Mouse (Mus musculus) stomach, embryonic 16.5 days (tissue): Measurements from ENCODE around the gene Atp6v1e1. TPM values are rescaled to one million over a fixed set of nuclear protein-coding genes. Genes with fewer than 3 reads are reported as not detected.
"Not testable (repeated sequence)": the region's sequence is repeated elsewhere in the genome, so short reads cannot be mapped to it uniquely, and the experiment has no call there.

ENCODE experiments used
- ATAC-seq: fragments of 200-750 bp; cut with Nextera tagmentation; 2 replicates; pipeline ENCODE4 v1.8.0; 2017; ENCODE audit warnings: moderate number of reproducible peaks, moderate TSS enrichment; ENCODE audit not compliant: insufficient read depth, low FRiP score
- H3K27ac ChIP-seq: fragments of 300-500 bp; sonication (generic); 2 replicates; pipeline ENCODE4 v1.5.1; 2014; ENCODE audit warnings: low read length
- H3K27me3 ChIP-seq: fragments of 300-500 bp; sonication (generic); 2 replicates; pipeline ENCODE4 v1.6.1; 2014; ENCODE audit warnings: low read length, control low read depth, mixed read lengths; ENCODE audit not compliant: control insufficient read depth, insufficient read depth
- H3K36me3 ChIP-seq: fragments of 300-500 bp; sonication (generic); 2 replicates; pipeline ENCODE4 v1.6.1; 2014; ENCODE audit warnings: low read length; ENCODE audit not compliant: control insufficient read depth, insufficient read depth
- H3K4me1 ChIP-seq: fragments of 300-500 bp; sonication (generic); 2 replicates; pipeline ENCODE4 v1.6.1; 2014; ENCODE audit warnings: low read length, control low read depth, mixed read lengths; ENCODE audit not compliant: control insufficient read depth, insufficient read depth
- H3K4me2 ChIP-seq: fragments of 300-500 bp; sonication (generic); 2 replicates; pipeline ENCODE4 v1.6.1; 2014; ENCODE audit warnings: low read depth, low read length, mixed read lengths
- H3K4me3 ChIP-seq: fragments of 300-500 bp; sonication (generic); replicated peaks from 2 replicates; pipeline ENCODE4 v1.5.1; 2014; ENCODE audit warnings: mild to moderate bottlenecking, low read length
- H3K9ac ChIP-seq: fragments of 300-500 bp; sonication (generic); 2 replicates; pipeline ENCODE4 v1.6.1; 2014; ENCODE audit warnings: low read length
- H3K9me3 ChIP-seq: fragments of 300-500 bp; sonication (generic); replicated peaks from 2 replicates; pipeline ENCODE4 v1.6.1; 2016; ENCODE audit warnings: low read length, control low read depth; ENCODE audit not compliant: control insufficient read depth
- WGBS: fragments of 180-500 bp; shearing (Covaris S2); extraction: QIAGEN DNeasy Blood & Tissue Kit; methylation state at CpG from one replicate; pipeline ENCODE4 v1.1.7; 2014; 5-methylcytosine and 5-hydroxymethylcytosine counted together
- polyA plus RNA-seq: library from polyadenylated mRNA; unstranded; fragments of >200 nt; fragmentation: Nextera tagmentation; extraction: Ambion mirVana; gene quantifications from 2 replicates; pipeline ENCODE4 v1.2.1, GENCODE M21; 2015

Atp6v1e1 gene
- polyA plus RNA-seq = 163 and 173 TPM in 2 replicates

GRCm38 (mm10) chr6:120822307-120822928 lies at the start of gene Atp6v1e1:
Gene Atp6v1e1 (minus strand): TSS chr6:120822793.
- Histone ChIP-seq H3K4me3 (peak within 1 kb of the TSS; percentile 99), H3K4me2 (peak within 1 kb of the TSS; percentile 70), H3K4me1 (peaks cover 6% of the 10 kb centered on the region), H3K27ac (peak within 1 kb of the TSS; percentile 95), H3K27me3 (no peaks in the 10 kb centered on the region), H3K9me3 (no peaks in the 10 kb centered on the region), H3K9ac (peak within 1 kb of the TSS; percentile 90), H3K36me3 (peaks cover 13% of the 10 kb centered on the region)
- under 1% methylated on average over 41 of the region's 41 CpGs for WGBS
- ATAC-seq = peak; percentile 97

DNA sequence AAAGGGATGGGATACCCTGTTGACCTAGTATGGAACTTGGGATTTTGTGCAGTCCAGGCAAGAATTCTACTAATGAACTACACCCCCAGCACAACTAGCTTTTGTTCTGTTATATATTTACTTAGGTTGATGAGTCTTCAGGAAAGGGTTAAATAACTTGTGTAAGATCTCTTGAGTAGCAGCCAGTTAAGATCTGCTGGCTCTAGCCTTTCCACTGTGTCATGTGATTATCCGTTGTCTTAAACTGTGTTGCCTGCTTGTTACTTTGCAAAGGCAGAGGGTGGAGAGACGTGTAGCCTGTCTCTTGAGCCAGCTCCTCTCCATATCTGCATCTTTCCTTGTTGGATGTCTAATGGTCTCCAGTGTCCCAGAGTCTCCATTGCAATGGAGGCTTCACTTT lies 48.7 kb upstream of the Atp6v1e1 start:
- H3K9me3 ChIP-seq = no peaks in the 10 kb centered on the region
- H3K27ac ChIP-seq = no peak overlapping the region
- no peak overlapping the region for H3K9ac ChIP-seq
- WGBS = 64% methylated on average over 2 of the region's 2 CpGs
- H3K4me3 ChIP-seq = no peak overlapping the region
- no peak overlapping the region for H3K4me2 ChIP-seq
- no peaks in the 10 kb centered on the region; the same call in 1 of the 2 replicates for H3K36me3 ChIP-seq
- no peak for ATAC-seq
- H3K27me3 ChIP-seq = no peaks in the 10 kb centered on the region
- H3K4me1 ChIP-seq = no peaks in the 10 kb centered on the region

DNA sequence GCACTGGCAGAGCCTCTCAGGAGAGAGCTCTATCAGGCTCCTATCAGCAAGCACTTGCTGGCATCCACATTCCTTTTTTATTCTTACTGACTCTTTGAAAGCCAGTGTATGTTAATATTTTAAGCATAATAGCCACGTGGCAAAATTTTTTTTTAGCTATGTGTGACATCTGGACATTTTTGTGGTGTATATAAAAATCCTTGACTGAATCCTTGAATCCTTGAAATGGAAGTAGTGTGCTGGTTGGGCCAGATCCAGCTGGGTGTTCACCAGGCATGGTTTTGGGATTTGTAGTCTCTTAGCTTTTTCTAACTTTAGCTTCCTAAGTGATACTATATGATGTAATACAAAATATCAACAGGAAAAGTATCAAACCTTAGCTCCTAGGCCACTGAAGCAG lies 46.2 kb upstream of the Atp6v1e1 start:
- H3K27ac ChIP-seq = no peak overlapping the region
- H3K4me1 ChIP-seq = no peaks in the 10 kb centered on the region
- H3K9ac ChIP-seq = no peak overlapping the region
- no peaks in the 10 kb centered on the region for H3K27me3 ChIP-seq
- H3K4me3 ChIP-seq = no peak overlapping the region
- no peak for ATAC-seq
- 69% methylated on average over 1 of the region's 1 CpGs for WGBS
- no peak overlapping the region for H3K4me2 ChIP-seq
- H3K9me3 ChIP-seq = no peaks in the 10 kb centered on the region
- H3K36me3 ChIP-seq = no peaks in the 10 kb centered on the region

GRCm38 (mm10) chr6:120866051-120866814 lies 43.6 kb upstream of the Atp6v1e1 start:
- Histone ChIP-seq H3K9me3 (no peaks in the 10 kb centered on the region), H3K36me3 (no peaks in the 10 kb centered on the region), H3K27ac (no peak overlapping the region), H3K4me2 (no peak overlapping the region), H3K4me1 (no peaks in the 10 kb centered on the region), H3K4me3 (no peak overlapping the region), H3K9ac (no peak overlapping the region), H3K27me3 (no peaks in the 10 kb centered on the region)
- 74% methylated on average over 9 of the region's 9 CpGs for WGBS
- no peak for ATAC-seq

- Histone ChIP-seq H3K4me2 (no peak overlapping the region), H3K36me3 (0 out of 2 replicates have a peak, but pooled peaks cover 3% of the 10 kb centered on the region), H3K9me3 (no peaks in the 10 kb centered on the region), H3K27ac (no peak overlapping the region), H3K27me3 (no peaks in the 10 kb centered on the region), H3K4me1 (no peaks in the 10 kb centered on the region), H3K4me3 (no peak overlapping the region), H3K9ac (no peak overlapping the region)
- WGBS = 95% methylated on average over 3 of the region's 3 CpGs
- no peak for ATAC-seq
Observed at GRCm38 (mm10) chr6:120860079-120860478, 37.5 kb upstream of the Atp6v1e1 start.

- H3K4me3 ChIP-seq = no peak overlapping the region
Observed at GRCm38 (mm10) chr6:120858217-120858711, 35.7 kb upstream of the Atp6v1e1 start.

DNA sequence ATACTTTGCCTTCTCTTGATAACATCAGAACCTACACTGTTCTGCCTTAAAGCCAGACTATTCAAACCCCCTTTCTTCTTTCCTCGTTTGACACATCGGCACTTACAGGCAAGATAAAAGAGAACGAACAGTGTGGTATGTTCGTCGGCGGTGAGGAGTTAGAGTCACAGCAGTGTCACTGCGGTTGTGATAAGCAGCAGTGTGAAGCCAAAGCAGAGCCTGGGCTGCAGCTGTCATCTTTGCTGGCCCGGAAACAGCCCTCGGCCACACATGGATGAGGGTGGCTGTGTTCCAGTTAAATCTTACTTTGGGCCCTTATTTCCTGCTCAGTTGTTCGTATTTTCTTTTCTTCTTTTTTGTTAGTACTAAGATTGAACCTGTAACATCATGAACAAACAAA lies 31.8 kb upstream of the Atp6v1e1 start:
- 68% methylated on average over 10 of the region's 10 CpGs for WGBS
- Histone ChIP-seq H3K4me2 (no peak overlapping the region), H3K4me1 (no peaks in the 10 kb centered on the region), H3K27me3 (no peaks in the 10 kb centered on the region), H3K9me3 (no peaks in the 10 kb centered on the region), H3K27ac (no peak overlapping the region), H3K36me3 (0 out of 2 replicates have a peak, but pooled peaks cover 3% of the 10 kb centered on the region), H3K9ac (no peak overlapping the region), H3K4me3 (no peak overlapping the region)
- ATAC-seq = no peak

More at GRCm38 (mm10) chr6:120858217-120858711, 35.7 kb upstream of the Atp6v1e1 start:
- no peak; the same call in 1 of the 2 replicates for ATAC-seq
- Histone ChIP-seq H3K9me3 (no peaks in the 10 kb centered on the region), H3K36me3 (0 out of 2 replicates have a peak, but pooled peaks cover 3% of the 10 kb centered on the region), H3K27ac (no peak overlapping the region), H3K4me1 (no peaks in the 10 kb centered on the region), H3K27me3 (no peaks in the 10 kb centered on the region), H3K4me2 (no peak overlapping the region), H3K9ac (no peak overlapping the region)
- WGBS = 75% methylated on average over 8 of the region's 8 CpGs

DNA sequence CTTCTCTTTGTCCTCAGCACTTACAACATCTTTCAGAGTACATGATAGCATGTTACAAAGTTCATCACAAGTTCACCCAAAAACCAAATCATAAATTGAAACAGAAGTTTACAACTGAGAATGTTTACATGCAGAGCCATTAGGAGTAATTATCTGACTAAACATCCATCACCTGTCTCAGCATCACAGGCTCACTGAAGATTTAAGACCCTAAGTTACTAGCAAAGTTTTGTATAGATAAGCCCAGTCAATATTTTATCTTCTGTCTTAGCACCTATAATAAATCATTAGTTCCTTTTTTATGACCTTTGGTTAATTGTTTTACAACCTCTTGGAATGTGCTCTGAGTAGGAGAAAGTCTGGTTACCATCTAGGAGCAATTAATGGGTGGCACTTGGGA lies 28.1 kb upstream of the Atp6v1e1 start:
- H3K27me3 ChIP-seq, ATAC-seq, H3K4me3 ChIP-seq, H3K9me3 ChIP-seq, H3K4me2 ChIP-seq, H3K36me3 ChIP-seq, H3K4me1 ChIP-seq, H3K9ac ChIP-seq, H3K27ac ChIP-seq: not testable (repeated sequence)

GRCm38 (mm10) chr6:120841754-120842153 lies 19.2 kb upstream of the Atp6v1e1 start:
- no peak overlapping the region for H3K4me2 ChIP-seq
- no peak overlapping the region for H3K9ac ChIP-seq
- no peak for ATAC-seq
- H3K27me3 ChIP-seq = no peaks in the 10 kb centered on the region
- H3K36me3 ChIP-seq = no peaks in the 10 kb centered on the region
- 0 out of 2 replicates have a peak, but pooled peaks cover 2% of the 10 kb centered on the region for H3K4me1 ChIP-seq
- no peak overlapping the region for H3K4me3 ChIP-seq
- H3K9me3 ChIP-seq = no peaks in the 10 kb centered on the region
- 92% methylated on average over 5 of the region's 5 CpGs for WGBS
- H3K27ac ChIP-seq = no peak overlapping the region
